Mouse (Mus musculus): ENCODE measurements at regions not wholly inside any gene's neighbourhood (a gene's known extent, or its start where the extent isn't known, plus 50 kb on each side); places are given as distances from the start of the nearest gene placed in this dataset.
"Not testable (repeated sequence)": the region's sequence is repeated elsewhere in the genome, so short reads cannot be mapped to it uniquely, and the experiment has no call there.

DNA sequence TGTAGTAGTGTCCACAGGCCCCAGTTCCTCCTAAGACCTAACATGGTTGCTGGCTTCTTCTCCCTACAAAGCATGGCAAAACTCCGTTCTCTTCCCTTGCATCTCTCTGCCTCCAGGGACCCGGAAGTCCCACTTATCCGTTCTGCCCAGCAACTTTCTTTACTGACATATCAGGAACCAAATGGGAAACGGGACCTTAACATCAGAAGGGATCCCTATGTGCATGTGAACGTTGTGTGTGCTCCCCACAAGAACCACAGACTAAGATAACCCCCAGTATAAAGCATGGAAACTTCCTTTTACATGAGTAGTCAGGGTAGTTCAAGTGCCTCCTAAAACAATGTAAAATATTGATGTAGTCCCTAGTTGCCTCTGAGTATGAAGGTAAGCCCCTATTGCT lies 61.6 kb downstream of the Zxdb start:
- no peak for DNase-seq (ENCODE audit: low read depth)

DNA sequence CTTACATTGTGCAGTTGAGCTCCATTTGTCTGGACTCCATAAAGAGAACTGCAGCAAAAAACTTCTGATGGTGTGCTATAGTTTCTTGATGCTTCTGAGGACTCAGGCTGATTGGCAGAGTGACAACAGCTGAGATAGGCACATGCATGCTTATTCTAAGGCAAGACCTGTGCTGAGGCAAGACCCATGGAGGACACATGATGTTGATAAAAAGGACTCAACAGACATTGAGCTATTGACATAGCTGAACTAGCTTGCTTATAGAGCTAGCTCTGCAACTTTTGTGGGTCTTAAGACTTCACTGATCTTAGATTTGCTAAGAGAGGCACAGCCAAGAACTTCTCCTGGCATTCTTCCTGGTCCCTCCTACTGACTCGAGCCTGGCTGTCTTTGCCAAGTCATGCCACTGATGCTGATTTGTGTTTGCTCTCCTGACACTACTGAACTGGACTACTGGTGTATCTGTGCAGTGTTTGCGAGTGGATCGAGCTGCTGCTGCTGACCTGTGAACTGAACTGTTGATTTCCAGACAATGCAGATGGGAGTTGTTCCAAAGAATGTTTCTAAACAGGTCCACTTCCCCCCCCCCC lies 64.1 kb downstream of the Zxdb start:
- DNase-seq (ENCODE audit: low read depth): no peak

DNA sequence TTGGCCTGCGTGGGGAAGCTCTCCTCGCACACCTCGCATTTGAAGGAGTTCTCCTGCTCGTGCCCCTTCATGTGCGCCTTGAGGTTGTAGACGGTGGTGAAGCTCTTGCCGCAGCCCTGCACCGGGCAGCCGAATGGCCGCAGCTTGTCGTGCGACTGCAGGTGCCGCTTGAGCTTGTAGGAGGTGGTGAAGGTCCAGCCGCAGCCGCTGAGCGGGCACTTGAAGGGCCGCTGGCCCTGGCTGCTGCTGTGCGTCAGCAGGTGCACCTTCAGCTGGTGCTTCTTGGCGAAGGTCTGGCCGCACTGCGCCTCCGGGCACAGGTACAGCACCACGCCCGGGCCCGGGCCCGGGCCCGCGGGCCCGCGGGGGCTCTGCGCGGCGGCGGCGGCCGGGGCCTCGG lies 72.5 kb downstream of the Zxdb start:
- DNase-seq (ENCODE audit: low read depth): not testable (repeated sequence)

DNA sequence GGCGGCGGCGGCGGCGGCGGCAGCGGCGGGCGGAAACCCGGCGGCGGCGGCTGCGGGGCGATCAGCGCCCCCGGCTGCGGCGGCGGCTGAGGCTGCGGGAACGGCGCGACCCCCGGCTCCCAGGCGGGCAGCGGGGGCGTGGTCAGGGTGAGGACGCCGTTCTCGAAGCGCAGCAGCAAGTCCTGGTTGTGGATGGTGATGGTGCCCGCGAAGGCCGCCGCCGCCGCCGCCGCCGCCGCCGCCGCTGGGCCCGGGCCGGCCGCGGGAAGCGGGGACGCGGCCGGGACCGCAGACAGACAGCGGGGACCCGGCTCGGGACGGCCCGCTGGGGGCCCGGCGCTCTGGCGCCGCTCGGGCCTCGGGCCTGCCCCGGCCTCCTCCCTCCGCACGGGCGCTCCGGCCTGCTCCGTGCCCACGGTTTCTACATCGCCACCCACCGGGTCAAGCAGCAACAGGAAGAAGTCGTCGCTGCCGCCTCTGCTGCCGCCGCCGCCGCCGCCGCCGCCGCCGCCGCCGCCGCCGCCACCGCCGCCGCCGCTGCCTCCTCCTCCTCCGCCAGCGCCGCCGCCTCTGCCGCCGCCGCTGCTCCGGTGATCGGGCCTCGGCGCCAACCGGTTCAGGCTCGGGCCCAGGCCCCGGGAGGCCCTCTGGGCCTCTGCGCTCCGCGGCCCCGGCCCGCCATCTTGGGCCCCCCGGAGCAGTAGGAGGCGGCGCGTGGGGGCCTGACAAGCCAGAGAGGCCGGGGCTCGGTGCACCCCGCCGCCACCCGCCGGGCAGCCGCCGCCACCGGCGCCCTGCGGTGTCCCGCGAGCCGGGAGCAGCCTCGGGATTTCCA lies 73.2 kb downstream of the Zxdb start:
- DNase-seq (ENCODE audit: low read depth): not testable (repeated sequence)

DNA sequence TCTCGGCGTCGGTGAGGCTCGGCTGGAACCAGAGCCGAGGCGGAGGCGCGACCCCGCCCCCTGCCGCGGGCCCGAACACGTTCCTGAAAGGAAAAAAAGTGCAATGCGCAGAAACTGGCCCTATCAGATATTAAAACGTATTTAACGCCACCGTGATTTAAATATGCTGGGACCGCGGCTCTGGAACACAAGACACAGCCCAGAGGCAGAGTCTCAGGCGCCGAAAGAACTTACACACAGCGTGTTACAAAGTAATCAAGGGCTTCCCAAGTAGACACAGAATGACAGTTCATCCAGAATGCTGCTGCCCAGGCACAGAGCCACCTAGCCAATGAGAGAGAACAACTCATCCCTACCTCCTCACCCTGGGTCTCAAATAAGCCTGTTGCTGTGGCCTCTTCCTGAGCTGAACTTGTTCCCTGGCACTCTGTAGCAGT lies 73.8 kb downstream of the Zxdb start:
- not testable (repeated sequence) for DNase-seq (ENCODE audit: low read depth)

DNA sequence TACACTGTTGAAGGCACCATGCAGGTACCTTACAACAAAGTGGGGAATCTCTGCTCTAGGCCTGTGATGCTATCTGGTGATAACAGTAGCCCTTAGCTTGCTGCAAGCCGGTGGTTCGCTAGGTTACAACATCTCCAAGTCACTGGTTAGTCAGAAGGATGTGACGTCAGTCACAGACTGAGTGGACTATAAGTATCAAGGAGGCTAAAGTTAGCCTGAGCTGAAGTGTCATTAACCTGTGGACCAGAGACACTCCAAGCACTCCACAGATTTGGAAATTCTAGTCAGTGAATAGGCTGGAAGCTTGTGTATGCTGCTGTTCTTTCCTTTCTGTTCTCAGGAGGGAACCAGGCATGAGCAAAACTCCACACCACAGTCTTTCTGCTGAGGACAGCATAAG lies 88.4 kb downstream of the Zxdb start:
- not testable (repeated sequence) for DNase-seq (ENCODE audit: low read depth)

DNA sequence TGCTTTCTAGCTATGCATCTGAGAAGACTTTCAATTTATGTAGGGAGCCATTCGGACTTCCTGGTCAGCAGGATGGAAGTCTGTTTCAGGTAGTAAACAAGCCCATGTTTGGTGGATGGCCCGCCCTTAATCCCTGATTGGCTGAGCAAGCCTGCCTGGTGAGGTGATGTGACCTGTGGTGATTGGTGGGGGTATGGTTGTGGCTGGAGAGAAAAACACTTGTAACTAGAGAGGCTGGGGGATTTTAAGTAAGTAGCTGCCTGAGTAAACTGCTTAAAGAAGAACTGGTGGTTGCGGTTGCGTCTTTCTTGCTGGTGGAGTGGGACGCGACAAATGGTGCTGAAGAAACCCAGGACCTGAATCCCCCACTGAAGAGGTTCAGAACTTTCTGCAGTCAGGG lies 103.2 kb downstream of the Zxdb start:
- DNase-seq (ENCODE audit: low read depth): not testable (repeated sequence)

DNA sequence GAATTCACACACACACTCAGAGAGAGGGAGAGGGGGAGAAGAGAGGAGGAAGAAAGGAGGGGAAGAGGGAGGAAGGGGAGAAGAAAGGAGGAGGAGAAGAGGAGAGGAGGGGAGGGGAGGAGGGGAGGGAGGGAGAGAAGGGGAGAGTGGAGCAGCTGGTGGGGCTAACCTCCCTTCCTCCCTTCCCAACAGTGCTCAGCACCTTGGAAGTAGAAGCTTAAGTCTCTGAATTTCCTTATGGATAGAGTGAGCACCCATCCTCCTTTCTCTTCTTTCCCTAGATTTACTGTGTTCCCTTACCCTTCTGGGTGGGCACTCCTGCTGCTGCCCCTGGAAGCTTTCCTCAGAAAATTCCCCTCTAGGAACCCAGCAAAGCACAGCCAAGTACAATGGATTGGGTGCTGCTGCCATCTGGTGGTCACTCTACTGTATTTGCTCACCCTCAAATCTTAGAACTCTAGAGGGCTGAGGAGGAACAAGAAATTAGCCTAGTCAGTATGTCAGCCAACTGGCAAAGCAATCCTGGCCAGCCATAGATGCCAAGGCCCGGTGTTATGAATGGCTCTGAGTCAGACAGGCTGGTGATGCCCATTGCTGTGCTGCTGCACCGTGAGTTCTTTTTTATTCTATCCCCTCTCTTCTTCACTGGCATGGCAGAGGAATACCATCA lies 119.9 kb downstream of the Zxdb start:
- peak; percentile 2 for DNase-seq (ENCODE audit: low read depth)

DNA sequence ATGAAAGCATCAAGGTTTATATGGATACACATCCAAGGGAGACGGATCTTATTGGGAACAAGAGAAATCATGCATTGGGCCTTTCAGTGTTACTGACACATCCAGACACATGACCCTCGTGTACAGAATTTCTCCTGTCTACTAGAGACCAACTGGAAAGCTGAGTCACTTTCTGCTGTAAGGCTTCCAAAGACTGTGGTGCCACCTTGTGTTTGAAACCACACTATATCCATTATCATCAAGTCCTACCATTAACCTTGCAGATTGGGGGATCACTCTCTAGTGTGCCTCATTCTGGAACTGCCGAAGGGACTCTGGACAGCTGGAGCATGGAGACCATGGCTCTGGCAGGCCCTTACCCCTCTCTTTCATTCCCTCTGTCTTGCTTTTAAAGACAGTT lies 125.2 kb downstream of the Zxdb start:
- DNase-seq (ENCODE audit: low read depth): not testable (repeated sequence)

DNA sequence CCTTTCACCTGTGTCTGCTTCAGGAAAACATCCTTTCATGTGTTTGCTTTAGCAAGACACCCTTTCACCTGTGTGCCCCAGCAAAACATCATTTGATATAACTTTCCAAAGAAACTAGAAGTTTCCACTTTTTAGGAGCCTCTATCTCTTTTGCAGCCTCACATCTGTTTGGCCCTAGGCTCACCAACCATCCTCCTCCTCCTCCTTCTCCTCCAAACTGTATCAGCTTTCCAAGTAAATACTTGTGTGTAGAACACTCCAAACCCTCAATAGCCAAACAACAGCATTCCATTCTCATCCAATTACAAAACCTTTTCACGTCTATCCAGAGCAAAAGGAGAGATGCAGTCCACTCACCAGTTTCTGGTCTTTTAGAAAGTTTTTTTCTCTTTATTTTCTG lies 133.1 kb downstream of the Zxdb start:
- no peak for DNase-seq (ENCODE audit: low read depth)

DNA sequence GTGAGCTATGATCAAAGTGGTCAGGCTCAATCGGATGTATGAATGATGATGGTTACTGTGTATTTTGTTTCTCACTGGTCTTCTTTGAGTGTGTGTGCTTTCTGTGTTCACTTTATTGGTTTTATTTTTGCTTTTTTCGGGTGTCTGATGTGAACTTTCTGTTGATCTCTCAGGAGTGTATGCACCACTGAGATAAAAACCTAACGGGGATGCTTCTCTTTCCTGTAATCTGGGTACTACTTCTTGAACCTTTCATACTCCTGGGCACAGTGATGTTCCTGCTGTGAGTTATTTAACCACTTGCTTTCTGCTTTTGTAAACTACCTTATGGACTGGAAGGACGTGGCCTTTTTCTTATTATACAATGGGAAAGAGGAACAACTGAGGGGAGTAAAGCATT lies 133.6 kb downstream of the Zxdb start:
- DNase-seq (ENCODE audit: low read depth): no peak

DNA sequence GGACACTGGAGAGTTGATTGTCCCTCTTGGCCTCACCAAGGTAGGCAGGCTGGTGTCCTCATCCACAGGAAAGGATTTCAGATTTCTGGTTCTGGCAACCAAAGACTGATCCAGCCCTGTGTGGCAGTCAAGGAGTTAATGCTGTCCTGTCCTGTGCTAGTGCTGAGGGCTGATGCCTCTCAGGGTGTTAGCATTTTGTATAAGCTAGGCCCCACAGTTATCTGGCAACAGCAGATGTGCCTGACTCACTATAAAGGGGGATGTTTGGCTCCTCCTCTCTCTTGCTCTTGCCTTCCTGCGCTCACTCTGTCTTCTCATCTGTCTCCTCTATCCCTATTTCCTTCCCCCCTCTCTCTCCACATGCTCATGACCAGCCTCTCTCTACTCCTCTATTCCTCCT lies 138.8 kb downstream of the Zxdb start:
- DNase-seq (ENCODE audit: low read depth): no peak

DNA sequence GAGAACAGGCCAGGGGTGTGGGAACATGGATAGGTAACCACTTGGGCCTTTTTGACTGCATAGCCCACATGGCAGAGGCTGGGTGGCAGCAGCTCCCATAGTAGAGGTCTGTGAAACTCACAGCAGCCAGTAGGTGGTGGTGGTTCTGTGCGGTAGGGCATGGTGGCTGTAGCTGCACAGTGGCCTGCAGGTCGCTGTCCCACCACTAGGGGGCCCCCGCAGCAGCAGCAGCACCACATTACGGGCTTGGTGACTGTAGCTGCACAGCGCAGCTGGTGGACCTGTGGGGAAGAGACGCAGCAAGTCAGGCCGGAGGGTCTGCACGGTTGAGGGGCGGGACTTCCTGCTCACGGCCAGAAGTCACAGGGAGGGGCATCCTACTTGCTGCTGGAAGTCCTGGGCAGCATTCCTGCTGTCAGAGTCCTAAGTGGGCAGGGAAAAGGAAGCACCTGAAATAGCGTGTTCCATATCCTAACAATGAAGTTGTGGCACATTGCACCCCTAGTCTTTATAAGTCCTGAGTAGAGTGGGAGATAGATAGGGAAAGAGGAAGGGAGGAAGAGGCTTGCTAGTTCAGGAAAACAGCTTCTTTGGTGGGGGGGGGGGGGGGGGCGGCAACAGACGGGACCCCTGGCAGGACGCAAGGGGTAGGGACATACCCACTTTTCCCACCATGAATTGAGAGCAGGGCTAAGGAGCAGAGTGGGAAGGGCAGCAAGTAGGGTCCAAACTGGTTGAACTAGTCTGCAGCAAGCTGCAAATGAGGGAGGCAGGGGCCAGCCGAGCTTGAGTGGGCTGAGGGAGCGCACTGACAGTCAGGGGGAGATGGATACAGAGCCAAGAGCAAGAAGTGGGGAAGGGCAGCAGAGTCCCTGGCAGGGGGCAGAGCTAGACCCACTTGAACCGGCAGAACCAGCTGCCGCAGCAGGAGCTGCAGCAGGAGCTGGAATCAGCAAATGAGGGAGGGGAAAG lies 141.4 kb downstream of the Zxdb start:
- DNase-seq (ENCODE audit: low read depth): peak; percentile 57

DNA sequence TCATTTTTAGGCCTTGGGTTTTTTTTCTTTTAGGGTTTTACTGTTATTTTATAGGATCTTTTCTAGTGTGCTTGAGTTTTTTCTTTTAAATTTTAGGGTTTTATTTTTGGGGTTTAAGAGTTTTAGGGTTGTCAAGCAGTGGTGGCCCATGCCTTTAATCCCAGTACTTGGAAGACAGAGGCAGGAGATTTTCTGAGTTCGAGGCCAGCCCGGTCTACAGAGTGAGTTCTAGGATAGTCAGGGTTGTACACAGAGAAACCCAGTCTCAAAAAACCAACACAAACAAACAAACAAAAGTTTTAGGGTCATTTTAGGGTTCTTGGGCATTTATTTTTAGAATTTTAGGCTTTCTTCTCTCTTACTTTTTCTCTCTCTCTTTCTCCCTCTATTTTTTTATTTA lies 142.9 kb downstream of the Spin4 start:
- DNase-seq (ENCODE audit: low read depth): not testable (repeated sequence)

Data from fibroblast of lung, adult 2 months (primary cell).